Mouse (Mus musculus) CH12.LX (cell line): ENCODE data around the gene Zscan25. TPM values are rescaled to one million over a fixed set of nuclear protein-coding genes. Genes with fewer than 3 reads are reported as not detected.
A peak's percentile ranks its signal among the peaks of the same experiment; 100 is the strongest.
"Not testable (repeated sequence)": the region's sequence is repeated elsewhere in the genome, so short reads cannot be mapped to it uniquely, and the experiment has no call there.

ENCODE experiments used
- DNase-seq: peaks from one replicate; pipeline ENCODE4 v3.0.0-alpha.2; 2013; ENCODE audit errors: extremely low read depth
- H3K27ac ChIP-seq: 2 replicates; pipeline ENCODE4 v1.5.1; 2012; ENCODE audit warnings: low read depth, mild to moderate bottlenecking, control low read depth, moderate library complexity; ENCODE audit not compliant: insufficient read depth
- H3K27me3 ChIP-seq: replicated peaks from 2 replicates; pipeline ENCODE3; 2012; ENCODE audit warnings: inconsistent platforms
- H3K36me3 ChIP-seq, 2 experiments: replicated peaks in 1 of 2; 2 replicates each; pipeline versions ENCODE3 to v1.6.1; 2012; ENCODE audit warnings: inconsistent platforms in 1 of 2, low read length in 1 of 2, mild to moderate bottlenecking in 1 of 2, mixed read lengths in 1 of 2, moderate library complexity in 1 of 2; ENCODE audit not compliant: control insufficient read depth in 1 of 2, insufficient read depth in 1 of 2
- H3K4me1 ChIP-seq, 2 experiments: 2 replicates each; pipeline ENCODE4 v1.6.1; 2012; ENCODE audit warnings: inconsistent platforms in 1 of 2, moderate library complexity in 1 of 2; ENCODE audit not compliant: insufficient read depth in 2 of 2, control insufficient read depth in 1 of 2
- H3K4me2 ChIP-seq: 2 replicates; pipeline ENCODE4 v1.6.1; 2012; ENCODE audit warnings: low read depth, mild to moderate bottlenecking, control low read depth; ENCODE audit not compliant: poor library complexity, insufficient read depth, severe bottlenecking
- H3K4me3 ChIP-seq, 3 experiments: fragments of 150-350 bp in 1 of 3; sonication (generic) in 1 of 3; replicated peaks in 1 of 3; 2 replicates each; pipeline versions ENCODE3 to v1.5.1; 2011 to 2012; ENCODE audit warnings: low read depth in 2 of 3, low read length in 2 of 3, mild to moderate bottlenecking in 2 of 3, moderate library complexity in 2 of 3, control low read depth in 1 of 3, improper control_type of control experiment in 1 of 3, inconsistent platforms in 1 of 3, mixed read lengths in 1 of 3; ENCODE audit not compliant: poor library complexity in 1 of 3
- H3K79me2 ChIP-seq: replicated peaks from 2 replicates; pipeline ENCODE4 v1.6.1; 2012; ENCODE audit warnings: mild to moderate bottlenecking, moderate library complexity; ENCODE audit not compliant: control insufficient read depth, poor library complexity, insufficient read depth, severe bottlenecking; ENCODE audit errors: extremely low read depth
- H3K9ac ChIP-seq: 2 replicates; pipeline ENCODE4 v1.6.1; 2012; ENCODE audit warnings: low read depth, mild to moderate bottlenecking, control low read depth, moderate library complexity; ENCODE audit not compliant: insufficient read depth
- H3K9me3 ChIP-seq: replicated peaks from 2 replicates; pipeline ENCODE3; 2012; ENCODE audit warnings: low read length, inconsistent platforms, mixed read lengths
- CTCF ChIP-seq, 2 experiments: IDR thresholded peaks in 1 of 2; conservative IDR thresholded peaks in 1 of 2; 2 replicates each; pipeline ENCODE4 v1.5.1; 2011 to 2012; ENCODE audit warnings: low read depth in 2 of 2, low read length in 2 of 2, improper control_type of control experiment in 1 of 2, inconsistent platforms in 1 of 2, mild to moderate bottlenecking in 1 of 2, moderate library complexity in 1 of 2
- ETS1 ChIP-seq: conservative IDR thresholded peaks from 2 replicates; pipeline ENCODE4 v1.6.1; 2012; ENCODE audit warnings: low read depth, mild to moderate bottlenecking, inconsistent platforms, low read length, improper control_type of control experiment, moderate library complexity
- JUND ChIP-seq: conservative IDR thresholded peaks from 2 replicates; pipeline ENCODE4 v1.6.1; 2011; ENCODE audit warnings: low read depth, low read length, improper control_type of control experiment
- MAFK ChIP-seq: IDR thresholded peaks from 2 replicates; pipeline ENCODE4 v1.6.1; 2011; ENCODE audit warnings: low read length, improper control_type of control experiment; ENCODE audit not compliant: insufficient replicate concordance
- POLR2AphosphoS2 ChIP-seq: IDR thresholded peaks from 2 replicates; pipeline ENCODE4 v1.6.1; 2011; ENCODE audit warnings: low read depth, low read length, improper control_type of control experiment
- RAD21 ChIP-seq: IDR thresholded peaks from 2 replicates; pipeline ENCODE4 v1.6.1; 2011; ENCODE audit warnings: low read depth, mild to moderate bottlenecking, low read length, improper control_type of control experiment, moderate library complexity
- ZC3H11A ChIP-seq: IDR thresholded peaks from 2 replicates; pipeline ENCODE4 v1.6.1; 2012; ENCODE audit warnings: low read depth, mild to moderate bottlenecking, inconsistent platforms, low read length, improper control_type of control experiment
- ZNF384 ChIP-seq: IDR thresholded peaks from 2 replicates; pipeline ENCODE4 v1.6.1; 2012; ENCODE audit warnings: low read depth, low read length, improper control_type of control experiment, inconsistent platforms
- dilution Hi-C: fragments of 300-500 bp; cut with MboI; formaldehyde crosslinking; loops from 2 replicates; pipeline ENCODE4 v1.14.3; 2020; ENCODE audit warnings: low sequenced_read_pairs; ENCODE audit not compliant: extremely low pct_unique_long_range_greater_than_20kb, extremely low pct_ligation_motif_present
- in situ Hi-C: fragments of 300-500 bp; cut with MboI; formaldehyde crosslinking; loops from 3 replicates; pipeline ENCODE4 v1.14.3; 2019; ENCODE audit warnings: low sequenced_read_pairs, low pct_ligation_motif_present, low pct_unique_long_range_greater_than_20kb, mixed read lengths
- polyA plus RNA-seq: library from polyadenylated mRNA; unstranded; fragments of >175 nt; gene quantifications from 2 replicates; pipeline ENCODE4 v1.2.1, GENCODE M21; 2012; ENCODE audit warnings: low read depth; ENCODE audit not compliant: insufficient read length
- total RNA-seq, 2 experiments: library from RNA; depleted of rRNA; stranded (reverse); fragments of 300-350 nt in 1 of 2; fragments of >200 nt in 1 of 2; gene quantifications; 2 replicates each; pipeline ENCODE4 v1.2.3; 2012 to 2014

Zscan25 gene
- total and polyA plus RNA-seq, 3 experiments = 9.8 to 19.5 (median 13.5) TPM

GRCm38 (mm10) chr5:145306953-145307352, 26.7 kb downstream of the Zscan25 start:
- in situ Hi-C loops, H3K36me3 ChIP-seq, H3K27me3 ChIP-seq, dilution Hi-C loops, H3K9me3 ChIP-seq, H3K4me2 ChIP-seq, H3K27ac ChIP-seq, H3K4me3 ChIP-seq, DNase-seq, H3K79me2 ChIP-seq, H3K9ac ChIP-seq, H3K4me1 ChIP-seq: not testable (repeated sequence)
- TF ChIP-seq RAD21 (peak; percentile 34), CTCF (conservative IDR thresholded peaks at IDR 0.05 in 1 of 2, IDR thresholded peaks at IDR 0.05 in 1 of 2; ENCODE audit: low read depth in 2 of 2, low read length in 2 of 2) (peak in 1 of 2 experiments; percentile 34; a peak in 2 of 4 replicates)

- in situ Hi-C loops, DNase-seq: not testable (repeated sequence)
Measured at GRCm38 (mm10) chr5:145307811-145308210, 27.5 kb downstream of the Zscan25 start.

GRCm38 (mm10) chr5:145313845-145314244, 33.5 kb downstream of the Zscan25 start:
- no peak for TF ChIP-seq ZNF384
- TF ChIP-seq MAFK = no peak
- no peak for TF ChIP-seq JUND
- no peak for TF ChIP-seq POLR2AphosphoS2
- no peak for TF ChIP-seq ETS1
- no peak for TF ChIP-seq ZC3H11A
- no peaks in the 10 kb centered on the region for H3K4me1 ChIP-seq
- in situ Hi-C loops (no loop called here), dilution Hi-C loops (no loop called here)
- no peak overlapping the region for H3K4me3 ChIP-seq
- no peak overlapping the region for H3K4me2 ChIP-seq
- no peaks in the 10 kb centered on the region for H3K36me3 ChIP-seq
- no peak overlapping the region for H3K27ac ChIP-seq
- DNase-seq = no peak
- no peak overlapping the region for H3K9ac ChIP-seq
- no peaks in the 10 kb centered on the region for H3K79me2 ChIP-seq
- no peaks in the 10 kb centered on the region for H3K9me3 ChIP-seq
- H3K27me3 ChIP-seq = peaks cover 16% of the 10 kb centered on the region

More at GRCm38 (mm10) chr5:145307811-145308210, 27.5 kb downstream of the Zscan25 start:
- H3K9me3 ChIP-seq, H3K4me1 ChIP-seq, H3K36me3 ChIP-seq, dilution Hi-C loops, H3K4me3 ChIP-seq, H3K79me2 ChIP-seq, H3K9ac ChIP-seq, H3K4me2 ChIP-seq, H3K27me3 ChIP-seq, H3K27ac ChIP-seq: not testable (repeated sequence)
